Mouse (Mus musculus): ENCODE data around the gene Zbtb20.

- TF ChIP-seq CTCF (IDR thresholded peaks at IDR 0.05; ENCODE audit: control insufficient read depth, insufficient read depth, insufficient read length) (no peak), MAX (IDR thresholded peaks at IDR 0.05) (no peak), MYOD1 (IDR thresholded peaks at IDR 0.05; ENCODE audit: control insufficient read depth, insufficient read length, low read depth) (no peak), USF1 (IDR thresholded peaks at IDR 0.05; ENCODE audit: low read depth) (no peak), CEBPB (IDR thresholded peaks at IDR 0.05; ENCODE audit: low read depth) (no peak), MYOG (IDR thresholded peaks at IDR 0.05; ENCODE audit: control insufficient read depth, extremely low read depth, insufficient read length) (no peak)
Measured at GRCm38 (mm10) chr16:43169273-43169905, 293.7 kb downstream of the Zbtb20 start.

Measured in C2C12 (cell line).